Mouse (Mus musculus) layer of hippocampus, adult 11-12 months (tissue): ENCODE data around the gene Slc25a48.

Experiments used
- DNase-seq: peaks from one replicate; pipeline ENCODE4 v3.0.0; 2022; ENCODE audit warnings: low spot score

Gene Slc25a48

DNA sequence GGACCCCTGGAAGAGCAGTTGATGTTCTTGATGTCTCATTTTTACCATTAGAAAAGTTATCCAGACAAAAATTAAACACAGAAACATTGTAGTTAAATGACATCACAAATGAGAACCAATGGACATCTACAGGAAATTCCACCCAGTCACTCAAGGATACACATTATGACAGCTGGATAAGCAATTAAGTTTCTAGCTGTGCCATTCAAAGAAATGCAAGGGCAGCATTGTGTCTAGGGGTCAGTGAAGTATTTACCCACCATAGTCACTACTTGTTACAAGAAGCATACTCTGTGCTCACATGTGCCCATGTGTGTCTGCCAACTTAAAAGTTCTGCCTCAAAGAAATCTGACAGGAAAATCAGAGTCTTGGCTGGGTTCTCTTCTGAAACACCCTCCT is 75.4 kb downstream of the Slc25a48 start:
- no peak for DNase-seq

DNA sequence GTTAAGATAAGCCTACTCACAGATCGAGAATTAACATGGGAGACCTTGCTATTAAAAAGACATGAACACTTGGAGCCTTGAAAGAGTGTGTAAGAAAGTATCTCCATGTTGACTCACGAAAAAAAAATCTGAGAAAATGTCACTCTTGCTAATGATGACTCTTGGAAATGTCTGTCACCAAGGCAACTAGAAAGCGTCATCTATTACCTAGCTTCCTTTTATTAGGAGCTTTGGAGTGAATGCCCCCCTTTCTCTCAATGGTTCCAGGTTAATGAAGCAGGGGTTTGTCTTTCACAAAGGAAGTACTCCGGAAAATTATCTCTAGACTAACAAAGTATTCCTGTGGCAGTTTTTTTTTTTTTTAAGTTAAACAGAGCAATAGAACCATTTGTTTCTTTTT is 78.2 kb downstream of the Slc25a48 start:
- DNase-seq, result no peak

DNA sequence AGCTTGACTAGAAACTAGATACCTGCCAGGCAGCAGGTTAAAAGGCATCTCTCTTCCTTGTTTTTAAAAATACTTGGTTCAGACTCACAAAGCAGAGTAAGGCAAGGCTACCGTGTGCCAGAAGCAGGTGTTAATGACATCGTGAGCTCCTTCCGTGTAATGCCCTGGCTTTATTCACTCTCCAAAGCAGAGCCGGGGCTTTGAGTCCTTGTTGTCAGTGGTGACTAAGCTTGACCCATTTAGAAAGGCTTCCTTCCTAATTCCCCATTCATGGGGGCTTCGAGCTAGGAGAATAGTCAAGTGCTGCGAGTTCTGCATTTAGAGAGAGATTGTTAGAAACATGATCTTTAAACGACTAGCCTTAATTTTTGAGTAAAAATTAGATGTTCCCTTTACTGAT is 78.7 kb downstream of the Slc25a48 start:
- DNase-seq, result no peak

DNA sequence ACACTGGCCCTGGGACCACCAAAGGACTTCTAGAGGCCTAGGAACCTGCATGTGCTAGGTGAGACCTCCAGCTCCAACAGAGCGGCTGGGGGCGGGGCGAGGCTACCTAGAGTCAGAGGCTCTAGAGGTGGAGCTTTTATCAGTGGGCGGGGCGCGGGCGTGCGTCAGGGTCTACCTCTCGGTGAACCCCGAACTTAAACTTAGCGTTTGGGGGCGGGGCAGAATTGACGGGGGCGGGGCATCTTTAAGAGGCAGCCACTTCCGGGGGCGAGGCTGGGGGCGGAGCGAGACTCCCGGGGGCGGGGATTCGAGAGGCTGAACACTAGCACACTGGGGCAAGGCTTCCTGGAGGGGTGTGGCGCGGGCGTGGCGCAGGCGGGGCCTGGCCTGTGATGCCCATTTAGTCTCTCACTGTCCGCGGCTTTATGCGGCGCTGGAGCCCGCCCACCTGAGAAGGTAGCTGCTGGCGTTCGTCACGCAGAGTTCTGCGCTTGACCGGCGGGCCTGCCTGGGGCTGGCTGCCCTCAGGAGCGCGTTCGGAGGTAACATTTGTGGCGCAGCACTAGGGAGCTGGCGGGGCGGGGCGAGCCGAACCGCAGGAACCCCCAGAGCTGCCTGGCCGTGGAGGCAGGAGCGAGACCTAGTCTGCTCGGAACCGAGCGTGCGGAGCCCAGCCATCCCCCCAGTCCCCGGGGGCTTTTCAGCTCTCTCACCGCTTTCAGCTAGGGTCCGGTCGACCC is 84.1 kb downstream of the Slc25a48 start, which contains the start of gene Fbxl21:
Gene Fbxl21 (plus strand): TSS at position 392 of the 740 bp plus-strand sequence.
- peak; percentile 92 for DNase-seq

DNA sequence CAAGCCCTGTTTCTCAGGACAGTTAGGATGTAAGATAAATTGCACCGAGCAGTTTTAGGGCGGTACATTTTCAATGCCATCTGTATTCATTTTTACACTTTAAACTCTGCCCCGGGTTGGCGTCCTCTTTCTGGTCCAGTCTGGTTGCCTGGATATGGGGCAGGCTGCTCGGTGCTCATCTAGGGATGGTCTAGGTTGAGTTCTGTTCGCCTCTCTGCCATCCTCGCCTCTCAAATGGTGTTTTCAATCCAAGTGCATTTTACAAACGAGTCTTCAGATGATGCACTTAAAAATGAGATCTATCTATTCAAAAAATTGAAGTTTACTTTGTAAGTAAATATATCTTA is 84.6 kb downstream of the Slc25a48 start:
- no peak for DNase-seq
